Mouse (Mus musculus) olfactory bulb, adult 2 months (tissue): Measurements from ENCODE around the gene Fam71f1.

Experiments
- CTCF ChIP-seq: fragments of 200-500 bp; IDR thresholded peaks from 2 replicates; pipeline ENCODE4 v1.5.1; 2012; ENCODE audit warnings: low read depth, mild to moderate bottlenecking, low read length, moderate library complexity; ENCODE audit not compliant: insufficient read depth
- POLR2A ChIP-seq: fragments of 200-500 bp; IDR thresholded peaks from 2 replicates; pipeline ENCODE4 v1.6.1; 2012; ENCODE audit warnings: mild to moderate bottlenecking, low read depth, low read length, moderate library complexity; ENCODE audit not compliant: insufficient read depth

DNA sequence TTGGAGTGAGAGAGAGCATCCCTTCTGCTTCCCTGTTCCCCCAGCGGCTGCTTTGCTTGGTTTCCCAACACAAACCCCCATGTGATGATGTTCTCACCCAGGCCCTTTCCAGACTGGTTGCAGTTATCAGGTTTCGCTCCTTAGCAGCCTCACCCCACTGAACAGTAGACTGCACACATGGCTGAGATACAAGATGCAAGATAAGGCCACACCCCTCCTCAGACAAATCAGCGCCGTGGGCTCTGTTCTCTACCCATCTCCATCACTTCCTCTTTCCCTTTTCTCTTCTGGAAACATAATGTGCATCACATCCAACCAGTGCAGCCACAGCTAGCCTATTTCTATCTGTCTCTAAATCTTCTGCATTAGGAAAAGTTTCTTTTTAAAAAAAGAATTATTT lies 10.6 kb downstream of the Fam71f1 start:
- TF ChIP-seq CTCF, result no peak
- TF ChIP-seq POLR2A, result no peak
